In genomic region chr15:88730717-88731116, GRCm38 (mm10) we compare ENCODE assay signal across 17 mouse cellular contexts. TPM values are rescaled to one million over a fixed set of nuclear protein-coding genes. Genes with fewer than 3 reads are reported as not detected.
A peak's percentile ranks its signal among the peaks of the same experiment; 100 is the strongest.
DNase-seq lines count a peak whose midpoint lies in the region; ATAC-seq and TF ChIP-seq lines count a peak whose summit lies in the region.
"Had no signal": no experiment of that assay in that cellular context is flagged by ENCODE, and none has a peak within 500 bp of the region (broad histone marks: within the 10 kb centered on the region; RNA-seq: fewer than 3 reads in every experiment).

No protein-coding gene starts in this region.

- no peak overlapping the region for H3K4me2 ChIP-seq in forebrain, embryonic 15.5 days (replicated peaks)
- H3K4me2 ChIP-seq in kidney, postnatal 0 days (ENCODE audit: low read length): no peak overlapping the region
- 0 out of 2 replicates have a peak overlapping the region, but pooled peaks have one; percentile 11 for H3K4me2 ChIP-seq in liver, embryonic 14.5 days (ENCODE audit: low read depth)

- 92% methylated on average over 3 of the region's 3 CpGs for WGBS in forebrain, embryonic 10.5 days
- 90% methylated on average over 3 of the region's 3 CpGs for WGBS in forebrain, embryonic 15.5 days
- 74% methylated on average over 3 of the region's 3 CpGs for WGBS in kidney, postnatal 0 days
- 50% methylated on average over 3 of the region's 3 CpGs for WGBS in liver, embryonic 14.5 days (ENCODE audit: insufficient replicate concordance)

- no peak overlapping the region for H3K27ac ChIP-seq in forebrain, embryonic 10.5 days
- no peak overlapping the region for H3K27ac ChIP-seq in forebrain, embryonic 15.5 days (replicated peaks)
- 0 out of 2 replicates have a peak overlapping the region, but pooled peaks have one; percentile 13 for H3K27ac ChIP-seq in kidney, postnatal 0 days
- peak overlapping the region; percentile 69 for H3K27ac ChIP-seq in ES-Bruce4 (ENCODE audit: insufficient read depth, low read length)
- H3K27ac ChIP-seq in liver, embryonic 14.5 days: no peak overlapping the region
- H3K27ac ChIP-seq: embryonic facial prominence, embryonic 12.5 days; midbrain, embryonic 15.5 days had no signal

- no peaks in the 10 kb centered on the region for H3K9me3 ChIP-seq in forebrain, embryonic 10.5 days
- H3K9me3 ChIP-seq in forebrain, embryonic 15.5 days: no peaks in the 10 kb centered on the region
- H3K9me3 ChIP-seq in kidney, postnatal 0 days (replicated peaks; ENCODE audit: low read length): no peaks in the 10 kb centered on the region
- H3K9me3 ChIP-seq in ES-Bruce4 (replicated peaks; ENCODE audit: control insufficient read depth, insufficient read depth, low read length, poor library complexity, severe bottlenecking): no peaks in the 10 kb centered on the region
- H3K9me3 ChIP-seq in liver, embryonic 14.5 days (ENCODE audit: control insufficient read depth, low read length): no peaks in the 10 kb centered on the region
- H3K9me3 ChIP-seq: embryonic facial prominence, embryonic 12.5 days; midbrain, embryonic 15.5 days had no signal

- DNase-seq in forebrain, embryonic 10.5 days (ENCODE audit: extremely low spot score, low spot score): no peak
- DNase-seq in kidney, postnatal 0 days (ENCODE audit: low spot score): no peak
- DNase-seq in kidney, adult 18-20 months: no peak
- no peak for DNase-seq in liver, embryonic 14.5 days (ENCODE audit: low read depth in 3 of 3, low spot score in 3 of 3)
- no peak for DNase-seq in right cerebral cortex, postnatal 36 days (ENCODE audit: low spot score in 2 of 2)
- DNase-seq in layer of hippocampus, postnatal 25 days (ENCODE audit: extremely low spot score in 1 of 2, low spot score in 1 of 2): no peak
- DNase-seq: cerebellum, postnatal 36 days; heart, postnatal 14 days; kidney, adult 8-10 months; layer of hippocampus, postnatal 36 days; lung, adult 2 months had no signal

- TF ChIP-seq CTCF in kidney, postnatal 0 days (IDR thresholded peaks at IDR 0.05; ENCODE audit: low read depth): no peak
- TF ChIP-seq CTCF in ES-Bruce4 (IDR thresholded peaks at IDR 0.05; ENCODE audit: low read depth, low read length): no peak
- TF ChIP-seq CTCF in liver, embryonic 14.5 days (IDR thresholded peaks at IDR 0.05; ENCODE audit: low read depth): no peak

- H3K4me3 ChIP-seq in forebrain, embryonic 10.5 days: peak overlapping the region; percentile 99; the same call in 1 of the 2 replicates
- H3K4me3 ChIP-seq in forebrain, embryonic 15.5 days: no peak overlapping the region
- no peak overlapping the region for H3K4me3 ChIP-seq in kidney, postnatal 0 days (replicated peaks; ENCODE audit: low read depth, low read length)
- peak overlapping the region; percentile 2 for H3K4me3 ChIP-seq in ES-Bruce4 (ENCODE audit: low read depth, low read length)
- no peak overlapping the region for H3K4me3 ChIP-seq in liver, embryonic 14.5 days (ENCODE audit: insufficient read depth in 1 of 2, low read depth in 2 of 2, low read length in 2 of 2)
- H3K4me3 ChIP-seq: embryonic facial prominence, embryonic 12.5 days; midbrain, embryonic 15.5 days had no signal

- H3K4me1 ChIP-seq in forebrain, embryonic 10.5 days: peaks cover 27% of the 10 kb centered on the region
- H3K4me1 ChIP-seq in forebrain, embryonic 15.5 days: peaks cover 36% of the 10 kb centered on the region
- peaks cover 16% of the 10 kb centered on the region for H3K4me1 ChIP-seq in kidney, postnatal 0 days (replicated peaks; ENCODE audit: insufficient read depth, low read length)
- H3K4me1 ChIP-seq in ES-Bruce4 (ENCODE audit: control insufficient read depth, insufficient read depth, low read length): peaks cover 7% of the 10 kb centered on the region
- H3K4me1 ChIP-seq in liver, embryonic 14.5 days (replicated peaks; ENCODE audit: control insufficient read depth in 2 of 2, insufficient read depth in 2 of 2, low read length in 1 of 2): peaks cover 19 to 32% of the 10 kb centered on the region in 2 experiments

- no peak for TF ChIP-seq POLR2A in ES-Bruce4 (IDR thresholded peaks at IDR 0.05; ENCODE audit: insufficient read depth, low read length)

- TF ChIP-seq EP300 in ES-Bruce4 (IDR thresholded peaks at IDR 0.05; ENCODE audit: insufficient read depth, low read depth, low read length): peak; percentile 79
- no peak for TF ChIP-seq EP300 in liver, embryonic 14.5 days (IDR thresholded peaks at IDR 0.05; ENCODE audit: low read depth)

- no peak overlapping the region for H3K9ac ChIP-seq in forebrain, embryonic 15.5 days (replicated peaks)
- H3K9ac ChIP-seq in kidney, postnatal 0 days (ENCODE audit: low read depth, low read length): no peak overlapping the region
- H3K9ac ChIP-seq in ES-Bruce4 (ENCODE audit: low read depth, poor library complexity, severe bottlenecking): no peak overlapping the region
- no peak overlapping the region for H3K9ac ChIP-seq in liver, embryonic 14.5 days (replicated peaks)
- H3K9ac ChIP-seq: embryonic facial prominence, embryonic 12.5 days; midbrain, embryonic 15.5 days had no signal

- H3K36me3 ChIP-seq in forebrain, embryonic 10.5 days (replicated peaks): peaks cover 54% of the 10 kb centered on the region
- H3K36me3 ChIP-seq in forebrain, embryonic 15.5 days: peaks cover 33% of the 10 kb centered on the region
- H3K36me3 ChIP-seq in kidney, postnatal 0 days (ENCODE audit: insufficient read depth, low read length): peaks cover 34% of the 10 kb centered on the region
- H3K36me3 ChIP-seq in ES-Bruce4 (ENCODE audit: control insufficient read depth, insufficient read depth, low read length, poor library complexity, severe bottlenecking): peaks cover 34% of the 10 kb centered on the region
- H3K36me3 ChIP-seq in liver, embryonic 14.5 days (replicated peaks; ENCODE audit: control insufficient read depth, insufficient read depth, low read depth): peaks cover 38% of the 10 kb centered on the region

- H3K27me3 ChIP-seq in forebrain, embryonic 10.5 days (ENCODE audit: poor library complexity, severe bottlenecking): no peaks in the 10 kb centered on the region
- H3K27me3 ChIP-seq in forebrain, embryonic 15.5 days: no peaks in the 10 kb centered on the region
- no peaks in the 10 kb centered on the region for H3K27me3 ChIP-seq in kidney, postnatal 0 days (ENCODE audit: insufficient read depth, low read length)
- no peaks in the 10 kb centered on the region for H3K27me3 ChIP-seq in ES-Bruce4 (ENCODE audit: control insufficient read depth, insufficient read depth, low read length, poor library complexity, severe bottlenecking)
- no peaks in the 10 kb centered on the region for H3K27me3 ChIP-seq in liver, embryonic 14.5 days (ENCODE audit: control insufficient read depth, insufficient read depth, low read length)
- H3K27me3 ChIP-seq: CH12.LX; embryonic facial prominence, embryonic 12.5 days; midbrain, embryonic 15.5 days; Patski had no signal

- no peak for ATAC-seq in forebrain, embryonic 15.5 days (replicated peaks)
- ATAC-seq in kidney, postnatal 0 days (replicated peaks; ENCODE audit: low FRiP score, low read depth): no peak
- no peak for ATAC-seq in liver, embryonic 14.5 days (ENCODE audit: insufficient read depth)
- ATAC-seq: midbrain, embryonic 15.5 days; Patski had no signal

RNA-seq across cellular contexts. Expression of gene Brd1, which starts 3.3 kb away (rescaled TPM):
- polyA plus RNA-seq in forebrain, embryonic 10.5 days (2016; fragmentation: Nextera tagmentation; extraction: Ambion mirVana): 21.7 and 22.7 TPM in 2 replicates
- 27.2 and 29.3 TPM in 2 replicates for polyA plus RNA-seq in forebrain, embryonic 15.5 days (2015; fragmentation: Nextera tagmentation; extraction: Ambion mirVana)
- polyA plus RNA-seq in kidney, postnatal 0 days (2015; fragmentation: Nextera tagmentation; extraction: Ambion mirVana): 16.5 and 16.9 TPM in 2 replicates
- polyA plus RNA-seq in ES-Bruce4 (2011; ENCODE audit: insufficient read depth, insufficient read length, low read depth, missing spikeins): 85.9 and 86.2 TPM in 2 replicates
- polyA plus RNA-seq in liver, embryonic 14.5 days (2012; rRNA removed): 4.1 and 6.1 TPM in 2 replicates
- 5.5 and 7.1 TPM in 2 replicates for polyA plus RNA-seq in liver, embryonic 14.5 days (2014; fragmentation: Nextera tagmentation; extraction: Ambion mirVana)
- total RNA-seq in layer of hippocampus, postnatal 25 days (2021): 10 to 100 TPM; 48.6 to 58.2 TPM

RNA-seq across cellular contexts. Expression of gene Zbed4, which starts 20.7 kb away (rescaled TPM):
- polyA plus RNA-seq in forebrain, embryonic 10.5 days (2016; fragmentation: Nextera tagmentation; extraction: Ambion mirVana): 39.6 and 40.3 TPM in 2 replicates
- polyA plus RNA-seq in forebrain, embryonic 15.5 days (2015; fragmentation: Nextera tagmentation; extraction: Ambion mirVana): 22.0 and 23.0 TPM in 2 replicates
- 11.8 and 13.3 TPM in 2 replicates for polyA plus RNA-seq in kidney, postnatal 0 days (2015; fragmentation: Nextera tagmentation; extraction: Ambion mirVana)
- polyA plus RNA-seq in ES-Bruce4 (2011; ENCODE audit: insufficient read depth, insufficient read length, low read depth, missing spikeins): 36.9 and 44.5 TPM in 2 replicates
- 5.9 and 8.0 TPM in 2 replicates for polyA plus RNA-seq in liver, embryonic 14.5 days (2012; rRNA removed)
- polyA plus RNA-seq in liver, embryonic 14.5 days (2014; fragmentation: Nextera tagmentation; extraction: Ambion mirVana): 11.4 and 11.5 TPM in 2 replicates
- total RNA-seq in layer of hippocampus, postnatal 25 days (2021): 10 to 100 TPM in 1 of 2 experiments, 1 to 10 TPM in 1; 9.8 to 10.0 TPM

Comparison
In these comparisons a context has a peak if more than half of its experiments do, and no peak if none do; other contexts are left out.
1. H3K4me3 ChIP-seq: peak in forebrain, embryonic 10.5 days (single experiment) and ES-Bruce4 (single experiment); none in forebrain, embryonic 15.5 days (single experiment), kidney, postnatal 0 days (single experiment) and liver, embryonic 14.5 days (0 of 2).
2. H3K27ac ChIP-seq: peak in kidney, postnatal 0 days (single experiment) and ES-Bruce4 (single experiment); none in forebrain, embryonic 10.5 days (single experiment), forebrain, embryonic 15.5 days (single experiment) and liver, embryonic 14.5 days (single experiment).